Mouse (Mus musculus) lung, postnatal 0 days (tissue): ENCODE results near the gene Samd4b. TPM values are rescaled to one million over a fixed set of nuclear protein-coding genes. Genes with fewer than 3 reads are reported as not detected.

Experiments
- ATAC-seq: fragments of 200-750 bp; cut with Nextera tagmentation; 2 replicates; pipeline ENCODE4 v1.8.0; 2017; ENCODE audit warnings: moderate library complexity
- DNase-seq: peaks from one replicate; pipeline ENCODE4 v3.0.0-alpha.2; 2016; ENCODE audit warnings: low spot score
- H3K27ac ChIP-seq: fragments of 300-500 bp; sonication (generic); 2 replicates; pipeline ENCODE4 v1.5.1; 2014; ENCODE audit warnings: antibody characterized with exemption, mild to moderate bottlenecking, low read length, mixed read lengths
- H3K27me3 ChIP-seq: fragments of 300-500 bp; sonication (generic); replicated peaks from 2 replicates; pipeline ENCODE4 v1.6.1; 2014; ENCODE audit warnings: low read length, mixed read lengths; ENCODE audit not compliant: insufficient read depth
- H3K36me3 ChIP-seq: fragments of 300-500 bp; sonication (generic); 2 replicates; pipeline ENCODE4 v1.6.1; 2014; ENCODE audit warnings: low read length, mixed read lengths; ENCODE audit not compliant: insufficient read depth
- H3K4me1 ChIP-seq: fragments of 300-500 bp; sonication (generic); 2 replicates; pipeline ENCODE4 v1.6.1; 2014; ENCODE audit warnings: antibody characterized with exemption, low read depth, low read length, mixed read lengths; ENCODE audit not compliant: insufficient read depth
- H3K4me2 ChIP-seq: fragments of 300-500 bp; sonication (generic); replicated peaks from 2 replicates; pipeline ENCODE4 v1.6.1; 2014; ENCODE audit warnings: low read depth, mild to moderate bottlenecking, low read length, moderate library complexity, mixed read lengths
- H3K4me3 ChIP-seq: fragments of 300-500 bp; sonication (generic); 2 replicates; pipeline ENCODE4 v1.5.1; 2014; ENCODE audit warnings: low read depth, low read length
- H3K9ac ChIP-seq: fragments of 300-500 bp; sonication (generic); replicated peaks from 2 replicates; pipeline ENCODE4 v1.6.1; 2014; ENCODE audit warnings: low read depth, mild to moderate bottlenecking
- H3K9me3 ChIP-seq: fragments of 300-500 bp; sonication (generic); 2 replicates; pipeline ENCODE4 v1.6.1; 2016; ENCODE audit warnings: low read length, mixed read lengths
- CTCF ChIP-seq: IDR thresholded peaks from 2 replicates; pipeline ENCODE4 v1.5.1; 2016; ENCODE audit warnings: antibody characterized with exemption, mild to moderate bottlenecking
- EP300 ChIP-seq: IDR thresholded peaks from 2 replicates; pipeline ENCODE4 v1.6.1; 2016; ENCODE audit warnings: antibody characterized with exemption, mild to moderate bottlenecking, control low read depth
- WGBS: fragments of 180-500 bp; shearing (Covaris S2); extraction: QIAGEN DNeasy Blood & Tissue Kit; methylation state at CpG from one replicate; pipeline ENCODE4 v1.1.7; 2014; 5-methylcytosine and 5-hydroxymethylcytosine counted together
- polyA plus RNA-seq: library from polyadenylated mRNA; unstranded; fragments of >200 nt; fragmentation: Nextera tagmentation; extraction: Ambion mirVana; gene quantifications from 2 replicates; pipeline ENCODE4 v1.2.1, GENCODE M21; 2015

The Samd4b gene
- polyA plus RNA-seq, 1 experiment from 2014 or later, result 13.4 TPM

GRCm38 (mm10) chr7:28578543-28579053, 19.3 kb downstream of the Samd4b start:
- DNase-seq (no peak), ATAC-seq (no peak)
- WGBS, result 65% methylated on average over 5 of the region's 5 CpGs
- Histone ChIP-seq H3K4me3 (no peak overlapping the region), H3K9ac (no peak overlapping the region), H3K36me3 (0 out of 2 replicates have a peak, but pooled peaks cover 5% of the 10 kb centered on the region), H3K27me3 (no peaks in the 10 kb centered on the region), H3K4me2 (no peak overlapping the region), H3K27ac (peak overlapping the region; percentile 93), H3K9me3 (no peaks in the 10 kb centered on the region), H3K4me1 (peaks cover 42% of the 10 kb centered on the region; the same call in 1 of the 2 replicates)
- TF ChIP-seq EP300, result no peak
- no peak for TF ChIP-seq CTCF

GRCm38 (mm10) chr7:28577826-28578542, 20.0 kb downstream of the Samd4b start:
- Histone ChIP-seq H3K4me2 (peak overlapping the region; percentile 19; the same call in 1 of the 2 replicates), H3K4me1 (peaks cover 42% of the 10 kb centered on the region), H3K27ac (peak overlapping the region; percentile 93), H3K4me3 (no peak overlapping the region), H3K27me3 (no peaks in the 10 kb centered on the region), H3K36me3 (0 out of 2 replicates have a peak, but pooled peaks cover under 1% of the 10 kb centered on the region), H3K9me3 (no peaks in the 10 kb centered on the region), H3K9ac (peak overlapping the region; percentile 19; the same call in 1 of the 2 replicates)
- ATAC-seq (peak; percentile 90), DNase-seq (peak; percentile 93)
- 50% methylated on average over 9 of the region's 9 CpGs for WGBS
- TF ChIP-seq EP300, result peak; percentile 85
- no peak for TF ChIP-seq CTCF

- TF ChIP-seq CTCF, result peak; percentile 9; the same call in 1 of the 2 replicates
- no peak for TF ChIP-seq EP300
- Histone ChIP-seq H3K4me3 (no peak overlapping the region), H3K27me3 (no peaks in the 10 kb centered on the region), H3K9ac (0 out of 2 replicates have a peak overlapping the region, but pooled peaks have one; percentile 19), H3K36me3 (no peaks in the 10 kb centered on the region), H3K9me3 (no peaks in the 10 kb centered on the region), H3K4me1 (peaks cover 57% of the 10 kb centered on the region), H3K27ac (peak overlapping the region; percentile 93), H3K4me2 (peak overlapping the region; percentile 31)
- 53% methylated on average over 5 of the region's 5 CpGs for WGBS
- DNase-seq (peak; percentile 86), ATAC-seq (peak; percentile 81)
Measured at GRCm38 (mm10) chr7:28576271-28576914, 21.6 kb downstream of the Samd4b start.

GRCm38 (mm10) chr7:28575597-28575996, 22.3 kb downstream of the Samd4b start:
- Histone ChIP-seq H3K4me1 (peaks cover 62% of the 10 kb centered on the region), H3K4me3 (no peak overlapping the region), H3K36me3 (no peaks in the 10 kb centered on the region), H3K4me2 (no peak overlapping the region), H3K27ac (0 out of 2 replicates have a peak overlapping the region, but pooled peaks have one; percentile 93), H3K9ac (no peak overlapping the region), H3K27me3 (no peaks in the 10 kb centered on the region), H3K9me3 (no peaks in the 10 kb centered on the region)
- 78% methylated on average over 11 of the region's 11 CpGs for WGBS
- DNase-seq (no peak), ATAC-seq (no peak)
- TF ChIP-seq EP300, result no peak
- no peak for TF ChIP-seq CTCF

- H3K27ac ChIP-seq, result peak overlapping the region; percentile 93
- H3K36me3 ChIP-seq, result no peaks in the 10 kb centered on the region
- no peak overlapping the region for H3K4me3 ChIP-seq
- no peak overlapping the region for H3K9ac ChIP-seq
- H3K27me3 ChIP-seq, result no peaks in the 10 kb centered on the region
- TF ChIP-seq EP300 (no peak), CTCF (0 out of 2 replicates have a peak, but pooled peaks have one; percentile 3)
- peaks cover 75% of the 10 kb centered on the region for H3K4me1 ChIP-seq
- DNase-seq (no peak), ATAC-seq (no peak)
- 81% methylated on average over 3 of the region's 3 CpGs for WGBS
- no peaks in the 10 kb centered on the region for H3K9me3 ChIP-seq
- no peak overlapping the region for H3K4me2 ChIP-seq
Measured at GRCm38 (mm10) chr7:28573236-28573635, 24.7 kb downstream of the Samd4b start.

- Histone ChIP-seq H3K9me3 (no peaks in the 10 kb centered on the region), H3K4me2 (no peak overlapping the region), H3K27me3 (no peaks in the 10 kb centered on the region), H3K4me1 (peaks cover 71% of the 10 kb centered on the region), H3K27ac (peak overlapping the region; percentile 93), H3K36me3 (peaks cover 1% of the 10 kb centered on the region), H3K9ac (no peak overlapping the region), H3K4me3 (no peak overlapping the region)
- no peak for TF ChIP-seq EP300
- no peak for TF ChIP-seq CTCF
- DNase-seq (no peak), ATAC-seq (no peak)
- WGBS, result 56% methylated on average over 5 of the region's 5 CpGs
Measured at GRCm38 (mm10) chr7:28572689-28573088, 25.3 kb downstream of the Samd4b start.
